Mouse (Mus musculus) ES-Bruce4 (cell line): ENCODE data around the gene Nphp4. TPM values are rescaled to one million over a fixed set of nuclear protein-coding genes. Genes with fewer than 3 reads are reported as not detected.

Source experiments
- H3K27ac ChIP-seq: 2 replicates; pipeline ENCODE4 v1.5.1; 2012; ENCODE audit warnings: low read length, inconsistent platforms; ENCODE audit not compliant: insufficient read depth
- H3K27me3 ChIP-seq: 2 replicates; pipeline ENCODE4 v1.6.1; 2012; ENCODE audit warnings: mild to moderate bottlenecking, low read length, inconsistent platforms; ENCODE audit not compliant: control insufficient read depth, poor library complexity, insufficient read depth, severe bottlenecking
- H3K36me3 ChIP-seq: 2 replicates; pipeline ENCODE4 v1.6.1; 2012; ENCODE audit warnings: inconsistent platforms, mild to moderate bottlenecking, low read length, moderate library complexity; ENCODE audit not compliant: control insufficient read depth, poor library complexity, insufficient read depth, severe bottlenecking
- H3K4me1 ChIP-seq: one replicate; pipeline ENCODE4 v1.8.1; 2011; ENCODE audit warnings: low read length; ENCODE audit not compliant: control insufficient read depth, insufficient read depth
- H3K4me3 ChIP-seq: 2 replicates; pipeline ENCODE4 v1.5.1; 2011; ENCODE audit warnings: low read depth, mild to moderate bottlenecking, low read length
- H3K9ac ChIP-seq: 2 replicates; pipeline ENCODE4 v1.6.1; 2012; ENCODE audit warnings: low read depth, mild to moderate bottlenecking, inconsistent platforms; ENCODE audit not compliant: poor library complexity, severe bottlenecking
- H3K9me3 ChIP-seq: replicated peaks from 2 replicates; pipeline ENCODE4 v1.6.1; 2012; ENCODE audit warnings: mild to moderate bottlenecking, low read length, inconsistent platforms; ENCODE audit not compliant: control insufficient read depth, poor library complexity, insufficient read depth, severe bottlenecking
- CTCF ChIP-seq: IDR thresholded peaks from one replicate; pipeline ENCODE4 v1.8.1; 2011; ENCODE audit warnings: low read depth, low read length
- EP300 ChIP-seq: IDR thresholded peaks from 2 replicates; pipeline ENCODE4 v1.6.1; 2011; ENCODE audit warnings: low read depth, low read length; ENCODE audit not compliant: insufficient read depth
- POLR2A ChIP-seq: IDR thresholded peaks from one replicate; pipeline ENCODE4 v1.8.1; 2011; ENCODE audit warnings: low read length; ENCODE audit not compliant: insufficient read depth
- polyA plus RNA-seq: library from polyadenylated mRNA; stranded (reverse); fragments of >200 nt; gene quantifications from 2 replicates; pipeline ENCODE4 v1.2.4, GENCODE M21; 2011; ENCODE audit warnings: low read depth; ENCODE audit not compliant: missing spikeins, insufficient read depth, insufficient read length

Nphp4 gene
- polyA plus RNA-seq, 1 experiment: 4.8 TPM

DNA sequence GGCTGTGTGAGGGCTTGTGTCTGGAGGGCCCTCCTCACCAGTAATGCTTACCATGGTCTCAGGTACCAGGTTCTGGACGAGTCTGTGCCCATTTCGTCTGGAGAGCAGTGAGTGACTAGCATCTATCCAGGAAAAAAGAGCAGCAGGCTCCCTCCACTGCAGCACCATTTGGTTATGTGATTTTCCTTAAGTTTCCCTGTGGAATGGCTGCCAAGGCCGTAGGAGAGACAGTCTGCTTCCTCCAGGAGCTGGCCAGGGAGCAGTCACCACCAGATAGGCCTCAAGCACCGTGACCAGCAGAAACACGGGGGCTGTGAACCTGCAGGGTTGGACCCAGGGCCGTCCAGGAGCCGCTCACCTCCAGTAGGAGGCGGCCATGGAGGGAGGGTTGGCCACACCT lies 3.9 kb downstream of the Nphp4 start:
- H3K27me3 ChIP-seq: no peaks in the 10 kb centered on the region

DNA sequence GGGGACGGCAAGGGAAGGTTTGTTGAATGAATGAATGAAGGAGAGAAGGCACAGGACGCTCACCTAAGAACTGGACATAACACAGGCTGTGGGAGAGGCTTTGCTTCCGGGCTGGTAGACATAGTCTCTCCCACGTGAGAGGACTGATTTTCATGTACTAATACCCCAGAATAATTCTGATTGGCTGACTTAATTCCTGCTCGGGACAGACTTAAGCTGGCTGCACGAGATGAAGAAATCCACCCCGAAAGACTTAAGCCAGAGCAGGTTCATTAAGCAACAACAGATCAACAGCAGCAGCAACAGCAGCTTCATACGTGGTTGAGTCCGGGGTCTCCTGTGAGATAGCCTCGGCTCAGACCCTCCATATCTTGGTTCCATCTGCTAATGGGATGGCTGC lies 11.5 kb downstream of the Nphp4 start:
- Histone ChIP-seq H3K9me3 (no peaks in the 10 kb centered on the region), H3K4me1 (no peaks in the 10 kb centered on the region), H3K27me3 (no peaks in the 10 kb centered on the region), H3K27ac (no peak overlapping the region), H3K9ac (no peak overlapping the region), H3K4me3 (no peak overlapping the region), H3K36me3 (no peaks in the 10 kb centered on the region)
- TF ChIP-seq POLR2A (no peak), EP300 (no peak), CTCF (no peak)

More for the DNA sequence above, 3.9 kb downstream of the Nphp4 start:
- Histone ChIP-seq H3K4me1 (no peaks in the 10 kb centered on the region), H3K27ac (no peak overlapping the region), H3K4me3 (no peak overlapping the region), H3K9ac (no peak overlapping the region), H3K36me3 (no peaks in the 10 kb centered on the region), H3K9me3 (no peaks in the 10 kb centered on the region)
- TF ChIP-seq POLR2A: no peak
- TF ChIP-seq CTCF: no peak
- TF ChIP-seq EP300: no peak

DNA sequence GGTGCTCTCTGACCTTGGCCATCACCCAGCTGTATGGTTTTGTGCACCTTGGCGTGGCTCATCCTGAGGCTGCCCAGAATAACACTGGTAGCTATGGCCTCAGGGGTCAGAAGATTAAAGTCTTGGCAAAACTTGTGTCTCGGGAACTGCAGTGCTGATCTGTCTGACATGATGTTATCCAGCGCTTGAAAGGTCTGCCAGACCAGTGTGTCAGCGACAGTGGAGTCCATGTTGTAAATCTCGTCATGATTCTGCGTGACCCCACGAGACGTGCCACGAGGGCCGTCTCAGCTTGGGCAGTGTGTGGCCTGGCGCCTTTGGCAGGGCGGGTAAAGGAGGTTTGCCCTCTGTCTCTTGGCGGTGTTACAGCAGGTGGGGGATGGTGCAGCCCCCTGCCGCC lies 13.8 kb downstream of the Nphp4 start:
- no peak overlapping the region for H3K4me3 ChIP-seq
- H3K36me3 ChIP-seq: no peaks in the 10 kb centered on the region
- H3K4me1 ChIP-seq: no peaks in the 10 kb centered on the region
- TF ChIP-seq POLR2A: no peak
- TF ChIP-seq EP300: no peak
- no peak for TF ChIP-seq CTCF
- H3K27ac ChIP-seq: no peak overlapping the region
- H3K27me3 ChIP-seq: no peaks in the 10 kb centered on the region
- H3K9ac ChIP-seq: no peak overlapping the region
- no peaks in the 10 kb centered on the region for H3K9me3 ChIP-seq

DNA sequence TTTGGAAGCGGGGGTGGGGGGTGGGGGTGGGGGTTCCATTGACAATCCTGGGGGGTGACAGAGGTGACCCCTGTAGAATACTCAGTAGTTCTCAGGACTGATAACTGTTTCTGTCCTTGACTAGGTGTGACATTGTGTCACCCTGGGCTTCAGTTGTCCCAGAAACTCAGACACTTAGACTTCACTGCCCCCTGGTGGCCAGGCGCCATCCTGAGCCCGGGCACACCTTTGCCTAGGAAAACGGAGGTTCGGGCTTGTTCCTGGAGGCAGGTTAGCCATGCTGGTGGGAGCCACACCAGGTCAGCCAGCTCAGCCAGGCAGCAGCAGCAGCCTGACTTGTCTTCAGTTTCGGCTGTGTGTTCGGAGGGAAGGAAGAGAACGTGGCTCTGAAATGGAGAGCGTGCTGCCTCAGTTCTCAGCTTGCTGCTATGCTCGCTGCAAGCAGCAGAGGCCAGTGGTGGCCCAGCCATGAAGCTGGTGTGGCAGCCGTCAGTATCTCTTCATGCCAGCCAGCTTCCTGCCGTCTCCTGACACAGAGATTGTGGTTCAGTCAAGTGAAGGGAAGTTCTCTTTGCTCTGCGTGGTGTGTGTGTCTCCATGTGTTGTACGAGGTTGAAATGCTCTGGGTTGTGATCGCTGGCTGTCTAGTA lies 14.9 kb downstream of the Nphp4 start:
- no peak overlapping the region for H3K4me3 ChIP-seq
- no peak for TF ChIP-seq EP300
- no peak for TF ChIP-seq POLR2A
- peak; percentile 85 for TF ChIP-seq CTCF
- no peaks in the 10 kb centered on the region for H3K4me1 ChIP-seq
- no peak overlapping the region for H3K9ac ChIP-seq
- H3K36me3 ChIP-seq: no peaks in the 10 kb centered on the region
- H3K27me3 ChIP-seq: no peaks in the 10 kb centered on the region
- H3K9me3 ChIP-seq: no peaks in the 10 kb centered on the region
- H3K27ac ChIP-seq: no peak overlapping the region

DNA sequence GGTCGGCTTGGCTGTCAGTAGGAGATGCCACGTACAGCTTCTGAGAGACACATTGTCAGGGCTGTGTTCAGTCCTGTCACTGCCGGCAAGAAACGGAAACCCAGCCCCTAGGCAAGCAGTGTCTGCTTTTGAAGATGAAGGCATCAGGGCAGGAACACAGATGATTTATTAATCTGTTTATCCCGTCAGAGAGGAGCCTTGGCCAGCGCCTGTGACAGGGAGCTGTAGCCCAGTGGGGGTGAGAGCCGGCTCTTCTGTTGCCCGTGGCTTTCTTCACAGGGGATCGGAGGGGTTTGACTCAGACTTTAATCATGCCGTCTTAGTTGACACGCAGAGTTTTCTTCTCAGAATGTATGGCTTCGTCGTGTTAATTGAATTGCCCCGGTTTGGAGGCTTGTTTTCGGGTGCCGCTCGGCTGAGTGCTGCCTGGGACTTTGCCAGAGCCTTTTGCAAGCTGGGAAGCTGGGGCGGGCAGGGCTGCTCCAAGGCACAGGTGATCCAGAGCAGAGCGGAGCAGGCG lies 17.9 kb downstream of the Nphp4 start:
- Histone ChIP-seq H3K4me1 (no peaks in the 10 kb centered on the region), H3K4me3 (no peak overlapping the region), H3K27me3 (no peaks in the 10 kb centered on the region), H3K27ac (no peak overlapping the region), H3K36me3 (no peaks in the 10 kb centered on the region), H3K9ac (no peak overlapping the region), H3K9me3 (no peaks in the 10 kb centered on the region)
- TF ChIP-seq CTCF (no peak), POLR2A (no peak), EP300 (no peak)

DNA sequence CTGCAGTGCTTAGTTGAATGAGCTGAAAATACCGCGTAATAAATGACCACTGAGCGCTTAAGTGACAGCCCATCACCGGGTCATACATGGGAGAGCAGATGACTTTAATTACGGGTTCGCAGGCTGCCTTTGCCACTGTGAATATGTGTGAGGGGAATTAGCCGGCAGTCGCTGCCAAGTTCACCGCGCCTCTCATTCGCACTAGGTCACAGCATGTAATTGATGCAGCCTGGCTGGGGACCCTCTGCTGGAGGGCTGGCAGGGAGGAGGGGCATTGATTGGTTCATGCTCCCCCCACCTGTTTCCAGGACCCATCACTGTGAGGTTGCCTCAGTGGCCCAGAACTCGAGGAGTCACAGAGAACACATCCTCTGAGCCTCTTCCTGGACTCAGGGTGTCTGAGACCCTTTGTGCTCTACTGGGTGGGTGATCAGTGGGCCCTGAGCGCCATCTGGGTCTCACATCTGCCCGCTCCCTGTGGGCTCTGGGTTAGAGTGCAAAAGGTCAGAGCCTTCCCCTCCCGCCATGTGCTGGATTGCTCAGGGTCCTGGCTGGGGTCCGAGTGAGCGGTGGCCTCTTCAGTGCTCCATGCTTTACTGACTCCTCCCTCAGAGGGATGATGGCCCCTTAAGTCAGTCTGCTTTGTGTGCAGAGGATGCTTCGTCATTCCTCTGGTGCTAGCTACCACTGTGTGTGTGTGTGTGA lies 35.9 kb downstream of the Nphp4 start:
- no peaks in the 10 kb centered on the region for H3K27me3 ChIP-seq
- H3K27ac ChIP-seq: no peak overlapping the region
- no peak overlapping the region for H3K9ac ChIP-seq
- no peak for TF ChIP-seq EP300
- TF ChIP-seq POLR2A: no peak
- no peak for TF ChIP-seq CTCF
- H3K36me3 ChIP-seq: no peaks in the 10 kb centered on the region
- no peaks in the 10 kb centered on the region for H3K9me3 ChIP-seq
- H3K4me1 ChIP-seq: no peaks in the 10 kb centered on the region
- no peak overlapping the region for H3K4me3 ChIP-seq
